Comparison of ENCODE assay signal across 13 mouse cellular contexts in the genomic region with DNA sequence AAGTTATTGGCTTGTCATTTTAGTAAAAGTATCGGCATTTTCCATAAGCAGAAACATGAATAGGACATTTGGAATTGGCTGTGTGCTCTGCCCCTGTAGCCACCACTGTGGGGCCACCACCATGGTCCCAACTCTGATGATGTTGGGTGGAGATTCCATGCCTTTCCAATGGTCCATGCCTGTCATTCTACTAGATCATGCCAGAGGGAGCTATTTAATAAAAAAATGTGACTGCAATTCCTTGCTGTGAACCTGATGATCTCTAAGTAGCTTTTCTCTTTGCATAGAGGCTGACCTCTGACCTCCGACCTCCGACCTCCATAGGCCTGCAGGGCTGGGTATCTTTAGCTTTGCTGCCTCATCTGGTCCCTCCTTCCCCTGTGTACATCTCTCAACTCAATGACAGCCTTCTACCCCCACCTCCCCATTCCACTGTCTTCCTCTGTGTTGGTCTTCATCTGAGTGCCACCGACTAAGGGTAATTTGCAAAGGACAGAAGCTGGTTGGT. TPM values are rescaled to one million over a fixed set of nuclear protein-coding genes. Genes with fewer than 3 reads are reported as not detected.
A peak's percentile ranks its signal among the peaks of the same experiment; 100 is the strongest.
DNase-seq lines count a peak whose midpoint lies in the region; ATAC-seq and TF ChIP-seq lines count a peak whose summit lies in the region.
"Had no signal": no experiment of that assay in that cellular context is flagged by ENCODE, and none has a peak within 500 bp of the region (broad histone marks: within the 10 kb centered on the region; RNA-seq: fewer than 3 reads in every experiment).

No protein-coding gene starts in this region.

- H3K4me2 ChIP-seq in hindbrain, embryonic 14.5 days (replicated peaks): no peak overlapping the region
- H3K4me2 ChIP-seq in midbrain, postnatal 0 days (ENCODE audit: low read depth, low read length, poor library complexity, severe bottlenecking): no peak overlapping the region
- no peak overlapping the region for H3K4me2 ChIP-seq in midbrain, embryonic 13.5 days (replicated peaks)
- no peak overlapping the region for H3K4me2 ChIP-seq in forebrain, embryonic 16.5 days (ENCODE audit: low read length)

- no peak for ATAC-seq in hindbrain, embryonic 14.5 days (ENCODE audit: low FRiP score)
- ATAC-seq in midbrain, postnatal 0 days (ENCODE audit: low FRiP score): no peak
- no peak for ATAC-seq in midbrain, embryonic 13.5 days
- peak; percentile 6; the same call in 1 of the 2 replicates for ATAC-seq in megakaryocyte, adult 5-6 weeks (ENCODE audit: poor library complexity, severe bottlenecking)
- no peak for ATAC-seq in forebrain, embryonic 16.5 days
- ATAC-seq: forebrain, embryonic 14.5 days had no signal

- no peak overlapping the region for H3K9ac ChIP-seq in hindbrain, embryonic 14.5 days
- H3K9ac ChIP-seq in midbrain, postnatal 0 days (replicated peaks; ENCODE audit: low read length, poor library complexity, severe bottlenecking): no peak overlapping the region
- H3K9ac ChIP-seq in midbrain, embryonic 13.5 days (replicated peaks): no peak overlapping the region
- no peak overlapping the region for H3K9ac ChIP-seq in forebrain, embryonic 16.5 days (replicated peaks; ENCODE audit: low read depth, low read length)

- H3K4me3 ChIP-seq in hindbrain, embryonic 10.5 days: no peak overlapping the region
- H3K4me3 ChIP-seq in hindbrain, embryonic 14.5 days (replicated peaks; ENCODE audit: low read length): no peak overlapping the region
- H3K4me3 ChIP-seq in midbrain, postnatal 0 days (ENCODE audit: low read depth, low read length): no peak overlapping the region
- H3K4me3 ChIP-seq in midbrain, embryonic 13.5 days (replicated peaks): no peak overlapping the region
- H3K4me3 ChIP-seq in forebrain, embryonic 16.5 days (replicated peaks; ENCODE audit: low read length): no peak overlapping the region
- H3K4me3 ChIP-seq: heart, embryonic 10.5 days; myocyte had no signal

- WGBS in hindbrain, embryonic 10.5 days: 75% methylated on average over 4 of the region's 4 CpGs
- WGBS in hindbrain, embryonic 14.5 days: 85% methylated on average over 4 of the region's 4 CpGs
- 84% methylated on average over 4 of the region's 4 CpGs for WGBS in midbrain, postnatal 0 days
- WGBS in midbrain, embryonic 13.5 days: 84% methylated on average over 4 of the region's 4 CpGs
- WGBS in forebrain, embryonic 16.5 days: 87% methylated on average over 4 of the region's 4 CpGs

- H3K27ac ChIP-seq in hindbrain, embryonic 10.5 days: no peak overlapping the region
- H3K27ac ChIP-seq in hindbrain, embryonic 14.5 days: no peak overlapping the region
- no peak overlapping the region for H3K27ac ChIP-seq in midbrain, postnatal 0 days (ENCODE audit: low read depth, low read length)
- no peak overlapping the region for H3K27ac ChIP-seq in midbrain, embryonic 13.5 days
- no peak overlapping the region for H3K27ac ChIP-seq in forebrain, embryonic 16.5 days (ENCODE audit: low read length)
- H3K27ac ChIP-seq: heart, embryonic 10.5 days had no signal

- 0 out of 2 replicates have a peak, but pooled peaks have one; percentile 7 for TF ChIP-seq CTCF in midbrain, postnatal 0 days (IDR thresholded peaks at IDR 0.05)

- DNase-seq in hindbrain, embryonic 10.5 days (ENCODE audit: low spot score): peak; percentile 42
- DNase-seq in hindbrain, embryonic 14.5 days (ENCODE audit: low spot score): no peak
- DNase-seq in midbrain, postnatal 0 days (ENCODE audit: low spot score): no peak
- peak; percentile 5 for DNase-seq in T-cell, adult 2 months (ENCODE audit: low spot score)
- no peak for DNase-seq in gastrocnemius, adult 18-20 months (ENCODE audit: low spot score)
- DNase-seq: right cerebral cortex, postnatal 25 days had no signal

- H3K27me3 ChIP-seq in hindbrain, embryonic 10.5 days (ENCODE audit: insufficient read depth, poor library complexity, severe bottlenecking): no peaks in the 10 kb centered on the region
- H3K27me3 ChIP-seq in hindbrain, embryonic 14.5 days (ENCODE audit: control insufficient read depth, insufficient read depth, low read length): no peaks in the 10 kb centered on the region
- no peaks in the 10 kb centered on the region for H3K27me3 ChIP-seq in midbrain, postnatal 0 days (ENCODE audit: insufficient read depth, low read length)
- no peaks in the 10 kb centered on the region for H3K27me3 ChIP-seq in midbrain, embryonic 13.5 days
- no peaks in the 10 kb centered on the region for H3K27me3 ChIP-seq in forebrain, embryonic 16.5 days (replicated peaks; ENCODE audit: control insufficient read depth, insufficient read depth, low read length)

- no peaks in the 10 kb centered on the region for H3K9me3 ChIP-seq in hindbrain, embryonic 10.5 days
- H3K9me3 ChIP-seq in hindbrain, embryonic 14.5 days (ENCODE audit: control insufficient read depth, low read length): no peaks in the 10 kb centered on the region
- H3K9me3 ChIP-seq in midbrain, postnatal 0 days (ENCODE audit: low read length): no peaks in the 10 kb centered on the region
- H3K9me3 ChIP-seq in midbrain, embryonic 13.5 days: no peaks in the 10 kb centered on the region
- no peaks in the 10 kb centered on the region for H3K9me3 ChIP-seq in forebrain, embryonic 16.5 days (ENCODE audit: control insufficient read depth, low read length)
- H3K9me3 ChIP-seq: heart, embryonic 10.5 days had no signal

- peaks cover 5% of the 10 kb centered on the region; the same call in 1 of the 2 replicates for H3K4me1 ChIP-seq in hindbrain, embryonic 10.5 days (replicated peaks)
- H3K4me1 ChIP-seq in hindbrain, embryonic 14.5 days (replicated peaks; ENCODE audit: control insufficient read depth, insufficient read depth, low read length): no peaks in the 10 kb centered on the region
- H3K4me1 ChIP-seq in midbrain, postnatal 0 days (ENCODE audit: insufficient read depth, low read length): no peaks in the 10 kb centered on the region
- no peaks in the 10 kb centered on the region for H3K4me1 ChIP-seq in midbrain, embryonic 13.5 days (replicated peaks)
- H3K4me1 ChIP-seq in forebrain, embryonic 16.5 days (replicated peaks; ENCODE audit: control insufficient read depth, insufficient read depth, low read length): no peaks in the 10 kb centered on the region

- no peaks in the 10 kb centered on the region for H3K36me3 ChIP-seq in hindbrain, embryonic 10.5 days
- no peaks in the 10 kb centered on the region for H3K36me3 ChIP-seq in hindbrain, embryonic 14.5 days (replicated peaks; ENCODE audit: control insufficient read depth, insufficient read depth)
- no peaks in the 10 kb centered on the region for H3K36me3 ChIP-seq in midbrain, postnatal 0 days (ENCODE audit: insufficient read depth, low read length)
- H3K36me3 ChIP-seq in midbrain, embryonic 13.5 days: no peaks in the 10 kb centered on the region
- H3K36me3 ChIP-seq in forebrain, embryonic 16.5 days (ENCODE audit: control insufficient read depth, insufficient read depth): no peaks in the 10 kb centered on the region
- H3K36me3 ChIP-seq: heart, embryonic 10.5 days had no signal

RNA-seq across cellular contexts. Expression of a gene that starts 44.8 kb away (rescaled TPM):
- 0.11 TPM in 1 of 2 replicates, not detected in the other for polyA plus RNA-seq in hindbrain, embryonic 10.5 days (2016; fragmentation: Nextera tagmentation; extraction: Ambion mirVana)
- 0.16 and 0.31 TPM in 2 replicates for polyA plus RNA-seq in hindbrain, embryonic 14.5 days (2014; fragmentation: Nextera tagmentation; extraction: Ambion mirVana)
- 0.44 and 0.61 TPM in 2 replicates for total RNA-seq in midbrain, postnatal 0 days (2014; rRNA removed)
- 0.42 and 0.43 TPM in 2 replicates for polyA plus RNA-seq in midbrain, postnatal 0 days (2015; fragmentation: Nextera tagmentation; extraction: Ambion mirVana)
- polyA plus RNA-seq in midbrain, embryonic 13.5 days (2015; fragmentation: Nextera tagmentation; extraction: Ambion mirVana): 0.15 and 0.19 TPM in 2 replicates
- not detected in 2 replicates for total RNA-seq in megakaryocyte, adult 5-6 weeks (2015)
- total RNA-seq in megakaryocyte, adult 5-6 weeks (2017): 0.33 TPM in 1 of 2 replicates, not detected in the other
- polyA plus RNA-seq in forebrain, embryonic 16.5 days (2015; fragmentation: Nextera tagmentation; extraction: Ambion mirVana): 0.27 and 0.40 TPM in 2 replicates
- not detected for total RNA-seq in gastrocnemius, adult 18-20 months (2021)
- total RNA-seq: adrenal gland, adult 18-20 months had no signal
- polyA plus RNA-seq: myocyte had no signal

RNA-seq across cellular contexts. Expression of a gene that starts 53.5 kb away (rescaled TPM):
- 2.5 and 3.0 TPM in 2 replicates for polyA plus RNA-seq in hindbrain, embryonic 10.5 days (2016; fragmentation: Nextera tagmentation; extraction: Ambion mirVana)
- polyA plus RNA-seq in hindbrain, embryonic 14.5 days (2014; fragmentation: Nextera tagmentation; extraction: Ambion mirVana): 2.8 and 3.0 TPM in 2 replicates
- 2.5 and 4.5 TPM in 2 replicates for total RNA-seq in midbrain, postnatal 0 days (2014; rRNA removed)
- 1.5 and 1.9 TPM in 2 replicates for polyA plus RNA-seq in midbrain, postnatal 0 days (2015; fragmentation: Nextera tagmentation; extraction: Ambion mirVana)
- 1.8 and 2.2 TPM in 2 replicates for polyA plus RNA-seq in midbrain, embryonic 13.5 days (2015; fragmentation: Nextera tagmentation; extraction: Ambion mirVana)
- total RNA-seq in megakaryocyte, adult 5-6 weeks (2015): 7.0 and 8.5 TPM in 2 replicates
- 1.1 and 2.7 TPM in 2 replicates for total RNA-seq in megakaryocyte, adult 5-6 weeks (2017)
- 3.3 TPM in 2 replicates for polyA plus RNA-seq in forebrain, embryonic 16.5 days (2015; fragmentation: Nextera tagmentation; extraction: Ambion mirVana)
- total RNA-seq in gastrocnemius, adult 18-20 months (2021): 1 to 10 TPM; 1.4 to 1.8 TPM

Comparison
In these comparisons a context has a peak if more than half of its experiments do, and no peak if none do; other contexts are left out.
1. DNase-seq: peak in hindbrain, embryonic 10.5 days (single experiment) and T-cell, adult 2 months (single experiment); none in hindbrain, embryonic 14.5 days (single experiment), midbrain, postnatal 0 days (single experiment) and gastrocnemius, adult 18-20 months (single experiment).